8 mouse cellular contexts compared by ENCODE assay signal in the genomic region with DNA sequence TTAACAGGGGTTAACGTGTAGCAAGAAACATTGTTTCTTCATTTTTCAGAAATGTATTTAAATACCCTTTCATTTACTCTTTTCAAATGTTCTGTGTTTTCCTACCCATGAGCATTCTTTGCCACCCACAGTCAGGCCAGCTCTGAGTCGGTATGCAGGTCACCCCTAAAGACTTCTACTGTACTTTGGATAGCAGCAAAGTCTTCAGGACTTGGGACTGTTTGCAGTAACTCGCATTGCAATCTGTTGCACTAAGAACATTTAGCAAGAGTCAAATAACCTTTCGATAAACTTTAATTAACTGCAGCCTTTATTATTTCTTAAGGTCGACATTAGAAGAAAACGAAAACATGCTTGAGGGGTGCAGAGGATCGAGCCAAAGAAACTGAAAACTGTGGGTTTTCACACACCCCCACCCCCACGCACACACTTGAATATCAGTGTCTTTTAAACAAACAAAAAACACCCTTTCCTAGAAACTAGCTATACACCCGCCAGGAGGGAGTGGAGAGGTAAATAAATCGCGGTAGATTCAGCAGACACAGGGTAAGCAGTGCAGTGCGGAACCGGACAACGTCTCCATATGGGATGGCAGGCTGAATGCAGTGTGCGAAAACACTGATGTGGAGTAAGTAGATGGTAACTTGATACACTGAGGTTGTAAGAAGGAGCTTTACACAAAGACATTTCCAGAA. TPM values are rescaled to one million over a fixed set of nuclear protein-coding genes. Genes with fewer than 3 reads are reported as not detected.
A peak's percentile ranks its signal among the peaks of the same experiment; 100 is the strongest.
DNase-seq lines count a peak whose midpoint lies in the region; ATAC-seq and TF ChIP-seq lines count a peak whose summit lies in the region.

No protein-coding gene starts in this region.

- no peak for TF ChIP-seq CTCF in lung, embryonic 14.5 days (IDR thresholded peaks at IDR 0.05; ENCODE audit: low read depth)

- H3K4me1 ChIP-seq in lung, embryonic 14.5 days (ENCODE audit: insufficient read depth) = 0 out of 2 replicates have a peak, but pooled peaks cover 4% of the 10 kb centered on the region
- H3K4me1 ChIP-seq in forebrain, embryonic 12.5 days = peaks cover 33% of the 10 kb centered on the region
- peaks cover 16% of the 10 kb centered on the region for H3K4me1 ChIP-seq in limb, embryonic 14.5 days (ENCODE audit: control insufficient read depth, insufficient read depth, low read length)
- H3K4me1 ChIP-seq in stomach, embryonic 15.5 days = no peaks in the 10 kb centered on the region; the same call in 1 of the 2 replicates

- peak; percentile 48 for DNase-seq in lung, embryonic 14.5 days
- no peak for DNase-seq in lung, postnatal 36 days
- DNase-seq in limb, embryonic 14.5 days (ENCODE audit: low spot score) = no peak
- no peak for DNase-seq in spleen, postnatal 4 days (ENCODE audit: low spot score in 2 of 2)
- no peak for DNase-seq in gastrocnemius, postnatal 25 days
- no peak for DNase-seq in right cerebral cortex, adult 18-20 months

- ATAC-seq in lung, embryonic 14.5 days (ENCODE audit: insufficient read depth) = 0 out of 2 replicates have a peak, but pooled peaks have one; percentile 22
- no peak for ATAC-seq in forebrain, embryonic 12.5 days (ENCODE audit: low FRiP score)
- 0 out of 2 replicates have a peak, but pooled peaks have one; percentile 21 for ATAC-seq in limb, embryonic 14.5 days (ENCODE audit: low FRiP score, low read depth)
- ATAC-seq in stomach, embryonic 15.5 days (ENCODE audit: insufficient read depth, low FRiP score, low read depth) = no peak

- no peak overlapping the region for H3K9ac ChIP-seq in lung, embryonic 14.5 days
- 0 out of 2 replicates have a peak overlapping the region, but pooled peaks have one; percentile 7 for H3K9ac ChIP-seq in forebrain, embryonic 12.5 days
- H3K9ac ChIP-seq in limb, embryonic 14.5 days (ENCODE audit: low read depth, low read length, severe bottlenecking) = peak overlapping the region; percentile 89; the same call in 1 of the 2 replicates
- no peak overlapping the region for H3K9ac ChIP-seq in stomach, embryonic 15.5 days

- no peaks in the 10 kb centered on the region for H3K27me3 ChIP-seq in lung, embryonic 14.5 days (ENCODE audit: insufficient read depth, low read length)
- H3K27me3 ChIP-seq in forebrain, embryonic 12.5 days = no peaks in the 10 kb centered on the region
- H3K27me3 ChIP-seq in limb, embryonic 14.5 days (ENCODE audit: control insufficient read depth, insufficient read depth, low read length) = no peaks in the 10 kb centered on the region
- no peaks in the 10 kb centered on the region for H3K27me3 ChIP-seq in stomach, embryonic 15.5 days (replicated peaks)

- no peaks in the 10 kb centered on the region for H3K36me3 ChIP-seq in lung, embryonic 14.5 days (ENCODE audit: insufficient read depth)
- H3K36me3 ChIP-seq in forebrain, embryonic 12.5 days (replicated peaks) = no peaks in the 10 kb centered on the region
- H3K36me3 ChIP-seq in limb, embryonic 14.5 days (ENCODE audit: control insufficient read depth, insufficient read depth, low read length) = no peaks in the 10 kb centered on the region
- no peaks in the 10 kb centered on the region for H3K36me3 ChIP-seq in stomach, embryonic 15.5 days

- 25% methylated on average over 15 of the region's 15 CpGs for WGBS in lung, embryonic 14.5 days
- WGBS in forebrain, embryonic 12.5 days = 45% methylated on average over 15 of the region's 15 CpGs
- 29% methylated on average over 15 of the region's 15 CpGs for WGBS in limb, embryonic 14.5 days
- WGBS in stomach, embryonic 15.5 days = 24% methylated on average over 15 of the region's 15 CpGs

- H3K4me2 ChIP-seq in lung, embryonic 14.5 days = peak overlapping the region; percentile 77
- H3K4me2 ChIP-seq in forebrain, embryonic 12.5 days = peak overlapping the region; percentile 71
- H3K4me2 ChIP-seq in limb, embryonic 14.5 days (replicated peaks; ENCODE audit: low read depth, low read length, severe bottlenecking) = peak overlapping the region; percentile 56
- H3K4me2 ChIP-seq in stomach, embryonic 15.5 days = peak overlapping the region; percentile 70

- TF ChIP-seq POLR2A in limb, embryonic 14.5 days (IDR thresholded peaks at IDR 0.05; ENCODE audit: borderline replicate concordance, extremely low read depth, insufficient read depth, insufficient read length) = no peak

- H3K9me3 ChIP-seq in lung, embryonic 14.5 days (ENCODE audit: low read depth, low read length) = no peaks in the 10 kb centered on the region
- H3K9me3 ChIP-seq in forebrain, embryonic 12.5 days = no peaks in the 10 kb centered on the region
- no peaks in the 10 kb centered on the region for H3K9me3 ChIP-seq in limb, embryonic 14.5 days (ENCODE audit: control insufficient read depth, low read length)
- no peaks in the 10 kb centered on the region for H3K9me3 ChIP-seq in stomach, embryonic 15.5 days

- H3K4me3 ChIP-seq in lung, embryonic 14.5 days (ENCODE audit: low read depth, low read length) = peak overlapping the region; percentile 80
- H3K4me3 ChIP-seq in forebrain, embryonic 12.5 days (replicated peaks) = peak overlapping the region; percentile 21
- H3K4me3 ChIP-seq in limb, embryonic 14.5 days (replicated peaks; ENCODE audit: low read length) = peak overlapping the region; percentile 80
- H3K4me3 ChIP-seq in stomach, embryonic 15.5 days (replicated peaks) = peak overlapping the region; percentile 75

- 0 out of 2 replicates have a peak overlapping the region, but pooled peaks have one; percentile 4 for H3K27ac ChIP-seq in lung, embryonic 14.5 days (ENCODE audit: low read depth)
- 0 out of 2 replicates have a peak overlapping the region, but pooled peaks have one; percentile 36 for H3K27ac ChIP-seq in forebrain, embryonic 12.5 days
- peak overlapping the region; percentile 50 for H3K27ac ChIP-seq in limb, embryonic 14.5 days (replicated peaks; ENCODE audit: low read depth, low read length)
- peak overlapping the region; percentile 79 for H3K27ac ChIP-seq in stomach, embryonic 15.5 days

RNA-seq across cellular contexts. Expression of gene Ak3, which starts 1.7 kb away (rescaled TPM):
- polyA plus RNA-seq in lung, embryonic 14.5 days (2014; fragmentation: Nextera tagmentation; extraction: Ambion mirVana) = 67.1 and 69.3 TPM in 2 replicates
- polyA plus RNA-seq in forebrain, embryonic 12.5 days (2016; fragmentation: Nextera tagmentation; extraction: Ambion mirVana) = 68.0 and 68.6 TPM in 2 replicates
- polyA plus RNA-seq in limb, embryonic 14.5 days (2012; rRNA removed) = 33.9 and 36.0 TPM in 2 replicates
- polyA plus RNA-seq in limb, embryonic 14.5 days (2014; fragmentation: Nextera tagmentation; extraction: Ambion mirVana) = 83.9 and 84.8 TPM in 2 replicates
- polyA plus RNA-seq in stomach, embryonic 15.5 days (2015; fragmentation: Nextera tagmentation; extraction: Ambion mirVana) = 107 and 115 TPM in 2 replicates
- 10 to 100 TPM; 53.8 to 55.3 TPM for total RNA-seq in gastrocnemius, postnatal 25 days (2021)

RNA-seq across cellular contexts. Expression of gene Rcl1, which starts 55.1 kb away (rescaled TPM):
- 60.7 and 61.5 TPM in 2 replicates for polyA plus RNA-seq in lung, embryonic 14.5 days (2014; fragmentation: Nextera tagmentation; extraction: Ambion mirVana)
- 42.1 and 43.8 TPM in 2 replicates for polyA plus RNA-seq in forebrain, embryonic 12.5 days (2016; fragmentation: Nextera tagmentation; extraction: Ambion mirVana)
- polyA plus RNA-seq in limb, embryonic 14.5 days (2012; rRNA removed) = 28.2 and 30.9 TPM in 2 replicates
- 47.4 and 48.6 TPM in 2 replicates for polyA plus RNA-seq in limb, embryonic 14.5 days (2014; fragmentation: Nextera tagmentation; extraction: Ambion mirVana)
- polyA plus RNA-seq in stomach, embryonic 15.5 days (2015; fragmentation: Nextera tagmentation; extraction: Ambion mirVana) = 57.0 and 57.7 TPM in 2 replicates
- total RNA-seq in gastrocnemius, postnatal 25 days (2021) = 1 to 10 TPM; 6.3 to 8.9 TPM

RNA-seq across cellular contexts. Expression of gene Cdc37l1, which starts 56.0 kb away (rescaled TPM):
- polyA plus RNA-seq in lung, embryonic 14.5 days (2014; fragmentation: Nextera tagmentation; extraction: Ambion mirVana) = 44.5 and 46.4 TPM in 2 replicates
- 56.2 and 64.1 TPM in 2 replicates for polyA plus RNA-seq in forebrain, embryonic 12.5 days (2016; fragmentation: Nextera tagmentation; extraction: Ambion mirVana)
- 32.1 and 35.8 TPM in 2 replicates for polyA plus RNA-seq in limb, embryonic 14.5 days (2012; rRNA removed)
- polyA plus RNA-seq in limb, embryonic 14.5 days (2014; fragmentation: Nextera tagmentation; extraction: Ambion mirVana) = 39.6 and 47.8 TPM in 2 replicates
- 33.5 and 33.9 TPM in 2 replicates for polyA plus RNA-seq in stomach, embryonic 15.5 days (2015; fragmentation: Nextera tagmentation; extraction: Ambion mirVana)
- 10 to 100 TPM; 35.7 to 41.4 TPM for total RNA-seq in gastrocnemius, postnatal 25 days (2021)

Comparison
In these comparisons a context has a peak if more than half of its experiments do, and no peak if none do; other contexts are left out.
1. ATAC-seq: peak in lung, embryonic 14.5 days (single experiment) and limb, embryonic 14.5 days (single experiment); none in forebrain, embryonic 12.5 days (single experiment) and stomach, embryonic 15.5 days (single experiment).
2. H3K27ac ChIP-seq: peak in every context shown above with its lines; median percentile 79 in stomach, embryonic 15.5 days; 50 in limb, embryonic 14.5 days; 36 in forebrain, embryonic 12.5 days; 4 in lung, embryonic 14.5 days.
3. H3K4me3 ChIP-seq: peak in every context shown above with its lines; median percentile 80 in lung, embryonic 14.5 days; 80 in limb, embryonic 14.5 days; 75 in stomach, embryonic 15.5 days; 21 in forebrain, embryonic 12.5 days.
4. H3K9ac ChIP-seq: peak in forebrain, embryonic 12.5 days (single experiment) and limb, embryonic 14.5 days (single experiment); none in lung, embryonic 14.5 days (single experiment) and stomach, embryonic 15.5 days (single experiment).
5. Peak in every context shown above with its lines, with median percentiles within 50 percentile points of each other: H3K4me2 ChIP-seq.